Mouse (Mus musculus) myocyte (in vitro differentiated cells): Measurements from ENCODE around the gene Olfr1333.
"Not testable (repeated sequence)": the region's sequence is repeated elsewhere in the genome, so short reads cannot be mapped to it uniquely, and the experiment has no call there.

Experiments
- CEBPB ChIP-seq: IDR thresholded peaks from 2 replicates; pipeline ENCODE4 v1.6.1; 2011; ENCODE audit warnings: mild to moderate bottlenecking, moderate library complexity; ENCODE audit not compliant: poor library complexity, insufficient read depth, severe bottlenecking
- E2F4 ChIP-seq: IDR thresholded peaks from one replicate; pipeline ENCODE4 v1.6.1; 2011; ENCODE audit warnings: mild to moderate bottlenecking, control low read depth, moderate library complexity; ENCODE audit not compliant: insufficient read depth
- MAX ChIP-seq: IDR thresholded peaks from one replicate; pipeline ENCODE4 v1.6.1; 2011; ENCODE audit warnings: low read depth, mild to moderate bottlenecking, control low read depth
- MYOD1 ChIP-seq, 3 experiments: IDR thresholded peaks; one replicate each; pipeline ENCODE4 v1.6.1; 2011; ENCODE audit warnings: control low read depth in 2 of 3, low read depth in 2 of 3, mild to moderate bottlenecking in 2 of 3, moderate library complexity in 1 of 3; ENCODE audit not compliant: insufficient read length in 2 of 3, control insufficient read depth in 1 of 3
- POLR2A ChIP-seq: IDR thresholded peaks from one replicate; pipeline ENCODE4 v1.6.1; 2011; ENCODE audit warnings: low read depth, mild to moderate bottlenecking, control low read depth, moderate library complexity; ENCODE audit not compliant: insufficient read length
- SRF ChIP-seq: IDR thresholded peaks from one replicate; pipeline ENCODE4 v1.6.1; 2011; ENCODE audit warnings: low read depth; ENCODE audit not compliant: control insufficient read depth, insufficient read length
- TCF12 ChIP-seq: IDR thresholded peaks from one replicate; pipeline ENCODE4 v1.6.1; 2011; ENCODE audit warnings: mild to moderate bottlenecking, control low read depth; ENCODE audit not compliant: poor library complexity, insufficient read depth, severe bottlenecking
- TCF3 ChIP-seq: IDR thresholded peaks from one replicate; pipeline ENCODE4 v1.6.1; 2011; ENCODE audit warnings: low read depth, control low read depth; ENCODE audit not compliant: insufficient read length
- USF1 ChIP-seq: IDR thresholded peaks from one replicate; pipeline ENCODE4 v1.6.1; 2011; ENCODE audit warnings: low read depth, mild to moderate bottlenecking, control low read depth, moderate library complexity

DNA sequence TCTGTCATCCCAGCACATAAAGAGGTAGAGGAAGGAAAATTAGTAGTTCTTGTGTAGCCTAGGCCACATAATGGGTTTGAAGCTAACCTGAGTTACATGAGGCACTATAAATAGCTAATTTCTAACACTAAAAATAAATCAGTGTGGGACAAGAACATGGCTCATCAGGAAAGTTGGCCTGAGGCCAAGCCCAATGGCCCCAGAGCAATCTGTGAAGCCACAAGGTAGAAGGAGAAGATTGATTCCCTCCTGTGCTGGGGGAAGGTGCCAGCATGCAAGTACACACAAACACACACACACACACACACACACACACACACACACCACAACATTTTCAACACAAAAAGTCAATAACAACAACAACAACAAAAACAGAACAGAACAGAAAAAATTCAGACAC is 43.3 kb downstream of the Olfr1333 start:
- not testable (repeated sequence) for TF ChIP-seq SRF; POLR2A; MAX; USF1; E2F4; TCF3; CEBPB; TCF12; MYOD1 (IDR thresholded peaks at IDR 0.05; ENCODE audit: control insufficient read depth in 1 of 3, insufficient read length in 2 of 3, low read depth in 2 of 3)
